Mouse (Mus musculus): ENCODE results near the gene Dgcr6.

DNA sequence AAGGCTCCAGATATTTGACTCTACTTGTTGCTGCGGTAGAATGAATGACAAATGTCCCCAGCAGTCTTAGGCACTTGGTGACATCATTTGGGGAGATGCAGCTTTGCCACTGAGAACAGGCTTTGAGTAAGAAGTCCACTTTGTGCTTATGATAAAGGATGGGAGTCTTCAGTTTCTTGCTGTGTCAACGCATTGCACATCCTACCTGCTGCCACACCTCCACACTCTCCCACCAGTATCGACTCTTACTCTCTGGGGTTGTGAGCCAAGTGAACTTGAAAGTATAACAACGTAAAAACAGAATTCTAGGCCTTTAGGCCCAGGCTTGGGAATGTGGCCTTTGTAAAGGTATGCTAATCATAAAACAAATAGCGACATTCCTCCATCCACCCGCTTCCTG lies 41.6 kb upstream of the Dgcr6 start:
- TF ChIP-seq CTCF (IDR thresholded peaks at IDR 0.05; ENCODE audit: insufficient read depth, low read depth, low read length) = no peak
- TF ChIP-seq POLR2A (IDR thresholded peaks at IDR 0.05; ENCODE audit: insufficient read depth, low read depth, low read length) = no peak
